Mouse (Mus musculus) T-helper 1 cell (primary cell): ENCODE results near the gene Lenep.

ENCODE experiments used
- in situ Hi-C: fragments of 300-600 bp; cut with MboI, MseI; formaldehyde crosslinking; loops from one replicate; pipeline ENCODE4 v1.15.1; 2025; ENCODE audit warnings: high pct_unique_total_duplicates

Gene Lenep

GRCm38 (mm10) chr3:89391663-89392511 lies 10.7 kb downstream of the Lenep start:
- in situ Hi-C loops, result no loop called here

GRCm38 (mm10) chr3:89390699-89391662 lies 11.6 kb downstream of the Lenep start:
- in situ Hi-C loops, result no loop called here

GRCm38 (mm10) chr3:89390111-89390515 lies 12.5 kb downstream of the Lenep start:
- in situ Hi-C loops, result no loop called here

GRCm38 (mm10) chr3:89388901-89389740 lies 13.5 kb downstream of the Lenep start:
- in situ Hi-C loops, result no loop called here

- in situ Hi-C loops, result no loop called here
These were observed 14.3 kb downstream of the Lenep start for GRCm38 (mm10) chr3:89388134-89388881.

GRCm38 (mm10) chr3:89387632-89388031 lies 15.0 kb downstream of the Lenep start:
- in situ Hi-C loops, result no loop called here

- in situ Hi-C loops, result no loop called here
These were observed 15.9 kb downstream of the Lenep start for GRCm38 (mm10) chr3:89386438-89387420.

GRCm38 (mm10) chr3:89385451-89385850 lies 17.1 kb downstream of the Lenep start:
- in situ Hi-C loops, result no loop called here

GRCm38 (mm10) chr3:89384331-89385076 lies 18.1 kb downstream of the Lenep start:
- in situ Hi-C loops, result no loop called here

- in situ Hi-C loops, result no loop called here
These were observed 18.8 kb downstream of the Lenep start for GRCm38 (mm10) chr3:89383651-89384255.

GRCm38 (mm10) chr3:89382950-89383349 lies 19.6 kb downstream of the Lenep start:
- in situ Hi-C loops, result no loop called here

- in situ Hi-C loops, result no loop called here
These were observed 20.3 kb downstream of the Lenep start for GRCm38 (mm10) chr3:89382033-89382882.

- in situ Hi-C loops, result no loop called here
These were observed 21.4 kb downstream of the Lenep start for GRCm38 (mm10) chr3:89381233-89381632.

- in situ Hi-C loops, result no loop called here
These were observed 21.9 kb downstream of the Lenep start for GRCm38 (mm10) chr3:89380711-89381110.

GRCm38 (mm10) chr3:89380291-89380690 lies 22.3 kb downstream of the Lenep start:
- in situ Hi-C loops, result no loop called here

GRCm38 (mm10) chr3:89379388-89380131 lies 23.0 kb downstream of the Lenep start:
- in situ Hi-C loops, result no loop called here
